Mouse (Mus musculus) heart, embryonic 14.5 days (tissue): ENCODE data around the gene Rimbp3. TPM values are rescaled to one million over a fixed set of nuclear protein-coding genes. Genes with fewer than 3 reads are reported as not detected.
A peak's percentile ranks its signal among the peaks of the same experiment; 100 is the strongest.

Source experiments
- ATAC-seq: fragments of 200-750 bp; cut with Nextera tagmentation; 2 replicates; pipeline ENCODE4 v1.8.0; 2017; ENCODE audit warnings: low read depth, moderate TSS enrichment; ENCODE audit not compliant: insufficient number of reproducible peaks, insufficient read depth, low FRiP score
- H3K27ac ChIP-seq, 2 experiments: fragments of 200-500 bp in 1 of 2; fragments of 300-500 bp in 1 of 2; sonication (generic) in 1 of 2; replicated peaks in 1 of 2; 2 replicates each; pipeline ENCODE4 v1.5.1; 2012 to 2014; ENCODE audit warnings: low read depth in 2 of 2, low read length in 2 of 2, control low read depth in 1 of 2, mild to moderate bottlenecking in 1 of 2, mixed read lengths in 1 of 2; ENCODE audit not compliant: control insufficient read depth in 1 of 2, insufficient read depth in 1 of 2
- H3K27me3 ChIP-seq: fragments of 300-500 bp; sonication (generic); 2 replicates; pipeline ENCODE4 v1.6.1; 2014; ENCODE audit warnings: mild to moderate bottlenecking, low read length, control low read depth; ENCODE audit not compliant: control insufficient read depth, insufficient read depth
- H3K36me3 ChIP-seq: fragments of 300-500 bp; sonication (generic); 2 replicates; pipeline ENCODE4 v1.6.1; 2014; ENCODE audit warnings: mild to moderate bottlenecking, control low read depth, low read length, mixed read lengths; ENCODE audit not compliant: control insufficient read depth, insufficient read depth
- H3K4me1 ChIP-seq, 2 experiments: fragments of 200-500 bp in 1 of 2; fragments of 300-500 bp in 1 of 2; sonication (generic) in 1 of 2; 2 replicates each; pipeline ENCODE4 v1.6.1; 2012 to 2014; ENCODE audit warnings: low read length in 2 of 2, control low read depth in 1 of 2, mixed read lengths in 1 of 2; ENCODE audit not compliant: control insufficient read depth in 2 of 2, insufficient read depth in 2 of 2
- H3K4me2 ChIP-seq: fragments of 300-500 bp; sonication (generic); 2 replicates; pipeline ENCODE4 v1.6.1; 2014; ENCODE audit warnings: mild to moderate bottlenecking, low read length
- H3K4me3 ChIP-seq, 2 experiments: fragments of 200-500 bp in 1 of 2; fragments of 300-500 bp in 1 of 2; sonication (generic) in 1 of 2; 2 replicates each; pipeline ENCODE4 v1.5.1; 2012 to 2014; ENCODE audit warnings: low read length in 2 of 2, mild to moderate bottlenecking in 2 of 2, control low read depth in 1 of 2, low read depth in 1 of 2, moderate library complexity in 1 of 2; ENCODE audit not compliant: control insufficient read depth in 1 of 2, insufficient read depth in 1 of 2
- H3K9ac ChIP-seq: fragments of 300-500 bp; sonication (generic); 2 replicates; pipeline ENCODE4 v1.6.1; 2014; ENCODE audit warnings: mild to moderate bottlenecking, low read length
- H3K9me3 ChIP-seq: fragments of 300-500 bp; sonication (generic); 2 replicates; pipeline ENCODE4 v1.6.1; 2016; ENCODE audit warnings: low read length, control low read depth; ENCODE audit not compliant: control insufficient read depth
- WGBS: fragments of 180-500 bp; shearing (Covaris S2); extraction: QIAGEN DNeasy Blood & Tissue Kit; methylation state at CpG from one replicate; pipeline ENCODE4 v1.1.7; 2014; 5-methylcytosine and 5-hydroxymethylcytosine counted together
- polyA plus RNA-seq: library from polyadenylated mRNA; unstranded; fragments of >200 nt; fragmentation: Nextera tagmentation; extraction: Ambion mirVana; gene quantifications from 2 replicates; pipeline ENCODE4 v1.2.1, GENCODE M21; 2014

Gene Rimbp3
- polyA plus RNA-seq, 1 experiment from 2014 or later: 0.20 TPM

- H3K4me3 ChIP-seq: no peak overlapping the region
- no peak overlapping the region for H3K27ac ChIP-seq
- ATAC-seq: no peak
- H3K36me3 ChIP-seq: 0 out of 2 replicates have a peak, but pooled peaks cover 8% of the 10 kb centered on the region
- WGBS: 32% methylated on average over 3 of the region's 3 CpGs
- H3K27me3 ChIP-seq: no peaks in the 10 kb centered on the region
- H3K4me1 ChIP-seq: peaks cover 43 to 65% of the 10 kb centered on the region in 2 experiments
- H3K9me3 ChIP-seq: no peaks in the 10 kb centered on the region
- no peak overlapping the region for H3K9ac ChIP-seq
- no peak overlapping the region for H3K4me2 ChIP-seq
These were observed 43.1 kb downstream of the Rimbp3 start for GRCm38 (mm10) chr16:17251539-17251938.

GRCm38 (mm10) chr16:17252086-17252726 is 43.8 kb downstream of the Rimbp3 start:
- no peak overlapping the region for H3K4me2 ChIP-seq

GRCm38 (mm10) chr16:17252841-17253240 is 44.4 kb downstream of the Rimbp3 start:
- 54% methylated on average over 7 of the region's 7 CpGs for WGBS
- Histone ChIP-seq H3K27me3 (no peaks in the 10 kb centered on the region), H3K9me3 (no peaks in the 10 kb centered on the region), H3K27ac (no peak overlapping the region), H3K9ac (no peak overlapping the region), H3K36me3 (peaks cover 17% of the 10 kb centered on the region), H3K4me2 (no peak overlapping the region), H3K4me3 (no peak overlapping the region), H3K4me1 (peaks cover 38 to 61% of the 10 kb centered on the region in 2 experiments)
- no peak for ATAC-seq

More at GRCm38 (mm10) chr16:17252086-17252726, 43.8 kb downstream of the Rimbp3 start:
- no peak overlapping the region for H3K9ac ChIP-seq
- H3K9me3 ChIP-seq: no peaks in the 10 kb centered on the region
- no peak overlapping the region for H3K27ac ChIP-seq
- peaks cover 42 to 64% of the 10 kb centered on the region in 2 experiments for H3K4me1 ChIP-seq
- peaks cover 10% of the 10 kb centered on the region for H3K36me3 ChIP-seq
- ATAC-seq: no peak
- no peaks in the 10 kb centered on the region for H3K27me3 ChIP-seq
- WGBS: 58% methylated on average over 3 of the region's 3 CpGs
- H3K4me3 ChIP-seq: no peak overlapping the region

GRCm38 (mm10) chr16:17254005-17254597 is 45.7 kb downstream of the Rimbp3 start:
- no peak overlapping the region for H3K4me3 ChIP-seq
- peaks cover 34 to 50% of the 10 kb centered on the region in 2 experiments for H3K4me1 ChIP-seq
- H3K4me2 ChIP-seq: peak overlapping the region; percentile 43
- H3K9ac ChIP-seq: no peak overlapping the region
- no peaks in the 10 kb centered on the region for H3K27me3 ChIP-seq
- H3K27ac ChIP-seq: peak overlapping the region in 1 of 2 experiments; percentile 38; a peak in 2 of 4 replicates
- WGBS: 19% methylated on average over 4 of the region's 4 CpGs
- H3K36me3 ChIP-seq: peaks cover 29% of the 10 kb centered on the region
- no peak for ATAC-seq
- H3K9me3 ChIP-seq: no peaks in the 10 kb centered on the region

GRCm38 (mm10) chr16:17255270-17255669 is 46.9 kb downstream of the Rimbp3 start:
- H3K27me3 ChIP-seq: no peaks in the 10 kb centered on the region
- no peak overlapping the region for H3K9ac ChIP-seq
- no peak for ATAC-seq
- no peak overlapping the region for H3K27ac ChIP-seq
- H3K4me1 ChIP-seq: peaks cover 32 to 42% of the 10 kb centered on the region in 2 experiments
- peaks cover 39% of the 10 kb centered on the region for H3K36me3 ChIP-seq
- H3K4me2 ChIP-seq: no peak overlapping the region
- H3K9me3 ChIP-seq: no peaks in the 10 kb centered on the region
- H3K4me3 ChIP-seq: no peak overlapping the region
- 50% methylated on average over 2 of the region's 2 CpGs for WGBS

- H3K4me2 ChIP-seq: no peak overlapping the region
- no peak overlapping the region for H3K27ac ChIP-seq
- H3K9me3 ChIP-seq: no peaks in the 10 kb centered on the region
- ATAC-seq: no peak
- peaks cover 39% of the 10 kb centered on the region for H3K36me3 ChIP-seq
- H3K4me3 ChIP-seq: no peak overlapping the region
- whole genome bisulfite sequencing: 85% methylated on average over 9 of the region's 9 CpGs
- H3K27me3 ChIP-seq: no peaks in the 10 kb centered on the region
- no peak overlapping the region for H3K9ac ChIP-seq
- H3K4me1 ChIP-seq: peaks cover 26 to 31% of the 10 kb centered on the region in 2 experiments
These were observed 49.0 kb downstream of the Rimbp3 start for GRCm38 (mm10) chr16:17257359-17257821.

- Histone ChIP-seq H3K9me3 (no peaks in the 10 kb centered on the region), H3K9ac (no peak overlapping the region), H3K4me2 (no peak overlapping the region), H3K4me3 (no peak overlapping the region), H3K4me1 (peaks cover 12 to 21% of the 10 kb centered on the region in 2 experiments), H3K36me3 (peaks cover 39% of the 10 kb centered on the region), H3K27me3 (no peaks in the 10 kb centered on the region), H3K27ac (no peak overlapping the region)
- 87% methylated on average over 12 of the region's 12 CpGs for WGBS
- ATAC-seq: no peak
These were observed 50.5 kb downstream of the Rimbp3 start for GRCm38 (mm10) chr16:17258917-17259316.
